In genomic region chr7:44531207-44531606, GRCm38 (mm10) we compare ENCODE assay signal across 28 mouse cellular contexts. TPM values are rescaled to one million over a fixed set of nuclear protein-coding genes. Genes with fewer than 3 reads are reported as not detected.
DNase-seq lines count a peak whose midpoint lies in the region; ATAC-seq and TF ChIP-seq lines count a peak whose summit lies in the region.
"Had no signal": no experiment of that assay in that cellular context is flagged by ENCODE, and none has a peak within 500 bp of the region (broad histone marks: within the 10 kb centered on the region; RNA-seq: fewer than 3 reads in every experiment).

No protein-coding gene starts in this region.

- peaks cover 7% of the 10 kb centered on the region for H3K4me1 ChIP-seq in limb, embryonic 14.5 days (ENCODE audit: control insufficient read depth, insufficient read depth, low read length)
- peaks cover 14% of the 10 kb centered on the region for H3K4me1 ChIP-seq in limb, embryonic 10.5 days
- peaks cover 45% of the 10 kb centered on the region; the same call in 1 of the 2 replicates for H3K4me1 ChIP-seq in spleen, adult 2 months (ENCODE audit: control insufficient read depth, insufficient read depth, insufficient read length)
- H3K4me1 ChIP-seq in forebrain, embryonic 11.5 days (replicated peaks; ENCODE audit: control insufficient read depth, insufficient read depth, low read length) = 0 out of 2 replicates have a peak, but pooled peaks cover 3% of the 10 kb centered on the region

- no peak for TF ChIP-seq CTCF in spleen, adult 2 months (IDR thresholded peaks at IDR 0.05; ENCODE audit: extremely low read depth, insufficient read depth, insufficient read length, insufficient replicate concordance)

- H3K4me3 ChIP-seq in limb, embryonic 14.5 days (replicated peaks; ENCODE audit: low read length) = no peak overlapping the region
- no peak overlapping the region for H3K4me3 ChIP-seq in limb, embryonic 10.5 days
- peak overlapping the region; percentile 64 for H3K4me3 ChIP-seq in spleen, adult 2 months (ENCODE audit: extremely low read depth, insufficient read depth, insufficient read length)
- H3K4me3 ChIP-seq in forebrain, embryonic 11.5 days (ENCODE audit: low read depth, low read length) = no peak overlapping the region
- H3K4me3 ChIP-seq: forebrain, embryonic 15.5 days; heart, adult 2 months; heart, embryonic 13.5 days had no signal

- no peak for DNase-seq in limb, embryonic 14.5 days (ENCODE audit: low spot score)
- no peak for DNase-seq in limb, embryonic 10.5 days (ENCODE audit: low spot score)
- DNase-seq in thymus, postnatal 4 days = peak; percentile 67
- DNase-seq in thymus, postnatal 25 days = no peak
- peak in 1 of 2 experiments; percentile 79 for DNase-seq in spleen, adult 2 months (ENCODE audit: low read depth in 1 of 2, low spot score in 2 of 2)
- DNase-seq in layer of hippocampus, adult 9-10 months (ENCODE audit: low spot score) = no peak
- DNase-seq in urinary bladder, postnatal 36 days (ENCODE audit: low spot score in 2 of 2) = no peak
- no peak for DNase-seq in forebrain, embryonic 11.5 days (ENCODE audit: low spot score)
- DNase-seq: adrenal gland, adult 8-10 months; cerebellum, adult 8-10 months; cerebellum, postnatal 25 days; heart, adult 2 months; kidney, adult 2 months; kidney, postnatal 36 days; layer of hippocampus, postnatal 36 days; lung, postnatal 36 days; right cerebral cortex, adult 18-20 months had no signal

- H3K27me3 ChIP-seq in limb, embryonic 14.5 days (ENCODE audit: control insufficient read depth, insufficient read depth, low read length) = peaks cover 11% of the 10 kb centered on the region
- H3K27me3 ChIP-seq in limb, embryonic 10.5 days (ENCODE audit: low read depth, poor library complexity, severe bottlenecking) = peaks cover 41% of the 10 kb centered on the region
- no peaks in the 10 kb centered on the region for H3K27me3 ChIP-seq in spleen, adult 2 months (ENCODE audit: control insufficient read depth, insufficient read depth, low read length)
- H3K27me3 ChIP-seq in forebrain, embryonic 11.5 days (ENCODE audit: control insufficient read depth, insufficient read depth, low read length) = no peaks in the 10 kb centered on the region
- H3K27me3 ChIP-seq: forebrain, embryonic 15.5 days had no signal

- H3K27ac ChIP-seq in limb, embryonic 14.5 days (replicated peaks; ENCODE audit: low read depth, low read length) = no peak overlapping the region
- no peak overlapping the region for H3K27ac ChIP-seq in limb, embryonic 10.5 days
- peak overlapping the region; percentile 96 for H3K27ac ChIP-seq in spleen, adult 2 months (ENCODE audit: insufficient read depth, low read length)
- H3K27ac ChIP-seq in forebrain, embryonic 11.5 days (ENCODE audit: low read depth, low read length) = no peak overlapping the region
- H3K27ac ChIP-seq: forebrain, embryonic 15.5 days; heart, adult 2 months; heart, embryonic 13.5 days had no signal

- H3K9me3 ChIP-seq in limb, embryonic 14.5 days (ENCODE audit: control insufficient read depth, low read length) = no peaks in the 10 kb centered on the region
- H3K9me3 ChIP-seq in limb, embryonic 10.5 days (replicated peaks) = no peaks in the 10 kb centered on the region
- H3K9me3 ChIP-seq in forebrain, embryonic 11.5 days (ENCODE audit: control insufficient read depth, low read length) = no peaks in the 10 kb centered on the region
- H3K9me3 ChIP-seq: forebrain, embryonic 15.5 days; heart, embryonic 13.5 days had no signal

- ATAC-seq in limb, embryonic 14.5 days (ENCODE audit: low FRiP score, low read depth) = no peak
- ATAC-seq in forebrain, embryonic 11.5 days (replicated peaks; ENCODE audit: low FRiP score) = no peak
- ATAC-seq: activated CD4-positive, CD25-positive, alpha-beta regulatory T cell, adult 4 months; forebrain, embryonic 15.5 days; hindbrain, embryonic 16.5 days; midbrain, embryonic 16.5 days had no signal

- peak overlapping the region; percentile 12; the same call in 1 of the 2 replicates for H3K9ac ChIP-seq in limb, embryonic 14.5 days (ENCODE audit: low read depth, low read length, severe bottlenecking)
- H3K9ac ChIP-seq in forebrain, embryonic 11.5 days (ENCODE audit: low read length) = no peak overlapping the region
- H3K9ac ChIP-seq: forebrain, embryonic 15.5 days; heart, embryonic 13.5 days had no signal

- WGBS in limb, embryonic 14.5 days = 47% methylated on average over 4 of the region's 5 CpGs
- 53% methylated on average over 5 of the region's 5 CpGs for WGBS in limb, embryonic 10.5 days
- 10% methylated on average over 5 of the region's 5 CpGs for WGBS in spleen, adult 2 months
- 54% methylated on average over 5 of the region's 5 CpGs for WGBS in forebrain, embryonic 11.5 days

- H3K4me2 ChIP-seq in limb, embryonic 14.5 days (replicated peaks; ENCODE audit: low read depth, low read length, severe bottlenecking) = no peak overlapping the region
- H3K4me2 ChIP-seq in forebrain, embryonic 11.5 days (ENCODE audit: low read depth, low read length, severe bottlenecking) = no peak overlapping the region
- H3K4me2 ChIP-seq: forebrain, embryonic 15.5 days; heart, embryonic 13.5 days; midbrain, embryonic 11.5 days had no signal

- H3K36me3 ChIP-seq in limb, embryonic 14.5 days (ENCODE audit: control insufficient read depth, insufficient read depth, low read length) = peaks cover 40% of the 10 kb centered on the region
- peaks cover 44% of the 10 kb centered on the region for H3K36me3 ChIP-seq in limb, embryonic 10.5 days
- H3K36me3 ChIP-seq in spleen, adult 2 months (ENCODE audit: control insufficient read depth, insufficient read depth, low read length) = peaks cover 24% of the 10 kb centered on the region
- H3K36me3 ChIP-seq in forebrain, embryonic 11.5 days (ENCODE audit: control insufficient read depth, insufficient read depth, low read length) = peaks cover 10% of the 10 kb centered on the region
- H3K36me3 ChIP-seq: forebrain, embryonic 15.5 days had no signal

- TF ChIP-seq POLR2A in limb, embryonic 14.5 days (IDR thresholded peaks at IDR 0.05; ENCODE audit: borderline replicate concordance, extremely low read depth, insufficient read depth, insufficient read length) = no peak
- peak; percentile 80 for TF ChIP-seq POLR2A in spleen, adult 2 months (IDR thresholded peaks at IDR 0.05; ENCODE audit: low read depth, low read length)

RNA-seq across cellular contexts. Expression of gene Spib, which starts 0.7 kb away (rescaled TPM):
- 1.1 and 1.5 TPM in 2 replicates for polyA plus RNA-seq in limb, embryonic 14.5 days (2012; rRNA removed)
- 0.43 and 0.59 TPM in 2 replicates for polyA plus RNA-seq in limb, embryonic 14.5 days (2014; fragmentation: Nextera tagmentation; extraction: Ambion mirVana)
- polyA plus RNA-seq in limb, embryonic 10.5 days (2016; fragmentation: Nextera tagmentation; extraction: Ambion mirVana) = 0.20 TPM in 1 of 2 replicates, not detected in the other
- 285 and 365 TPM in 2 replicates for polyA plus RNA-seq in spleen, adult 2 months (2012; rRNA removed)
- polyA plus RNA-seq in forebrain, embryonic 11.5 days (2014; fragmentation: Nextera tagmentation; extraction: Ambion mirVana) = 0.13 and 0.23 TPM in 2 replicates
- polyA plus RNA-seq: embryonic facial prominence, embryonic 11.5 days; forebrain, embryonic 15.5 days; hindbrain, embryonic 11.5 days; hindbrain, embryonic 16.5 days; midbrain, embryonic 11.5 days; midbrain, embryonic 16.5 days; neural tube, embryonic 11.5 days; stomach, embryonic 14.5 days had no signal

RNA-seq across cellular contexts. Expression of gene Mybpc2, which starts 6.8 kb away (rescaled TPM):
- polyA plus RNA-seq in limb, embryonic 14.5 days (2012; rRNA removed) = 0.03 TPM in 2 replicates
- 0.06 and 0.15 TPM in 2 replicates for polyA plus RNA-seq in limb, embryonic 14.5 days (2014; fragmentation: Nextera tagmentation; extraction: Ambion mirVana)
- 0.05 and 0.11 TPM in 2 replicates for polyA plus RNA-seq in limb, embryonic 10.5 days (2016; fragmentation: Nextera tagmentation; extraction: Ambion mirVana)
- polyA plus RNA-seq in spleen, adult 2 months (2012; rRNA removed) = 1.2 and 1.4 TPM in 2 replicates
- 0.23 TPM in 1 of 2 replicates, not detected in the other for polyA plus RNA-seq in forebrain, embryonic 11.5 days (2014; fragmentation: Nextera tagmentation; extraction: Ambion mirVana)
- polyA plus RNA-seq: activated CD4-positive, CD25-positive, alpha-beta regulatory T cell, adult 4 months; embryonic facial prominence, embryonic 11.5 days; liver, adult 2 months; midbrain, embryonic 11.5 days; neural tube, embryonic 11.5 days had no signal

RNA-seq across cellular contexts. Expression of gene Pold1, which starts 17.4 kb away (rescaled TPM):
- 102 and 133 TPM in 2 replicates for polyA plus RNA-seq in limb, embryonic 14.5 days (2012; rRNA removed)
- polyA plus RNA-seq in limb, embryonic 14.5 days (2014; fragmentation: Nextera tagmentation; extraction: Ambion mirVana) = 62.1 and 63.1 TPM in 2 replicates
- polyA plus RNA-seq in limb, embryonic 10.5 days (2016; fragmentation: Nextera tagmentation; extraction: Ambion mirVana) = 175 and 184 TPM in 2 replicates
- 118 and 121 TPM in 2 replicates for polyA plus RNA-seq in spleen, adult 2 months (2012; rRNA removed)
- polyA plus RNA-seq in forebrain, embryonic 11.5 days (2014; fragmentation: Nextera tagmentation; extraction: Ambion mirVana) = 124 and 133 TPM in 2 replicates

RNA-seq across cellular contexts. Expression of gene Nr1h2, which starts 22.5 kb away (rescaled TPM):
- 88.9 and 117 TPM in 2 replicates for polyA plus RNA-seq in limb, embryonic 14.5 days (2012; rRNA removed)
- polyA plus RNA-seq in limb, embryonic 14.5 days (2014; fragmentation: Nextera tagmentation; extraction: Ambion mirVana) = 63.8 and 75.9 TPM in 2 replicates
- polyA plus RNA-seq in limb, embryonic 10.5 days (2016; fragmentation: Nextera tagmentation; extraction: Ambion mirVana) = 74.5 and 82.2 TPM in 2 replicates
- polyA plus RNA-seq in spleen, adult 2 months (2012; rRNA removed) = 162 and 211 TPM in 2 replicates
- polyA plus RNA-seq in forebrain, embryonic 11.5 days (2014; fragmentation: Nextera tagmentation; extraction: Ambion mirVana) = 72.3 and 76.4 TPM in 2 replicates

RNA-seq across cellular contexts. Expression of gene Fam71e1, which starts 34.8 kb away (rescaled TPM):
- polyA plus RNA-seq in limb, embryonic 14.5 days (2012; rRNA removed) = 19.8 and 21.5 TPM in 2 replicates
- 12.2 and 13.6 TPM in 2 replicates for polyA plus RNA-seq in limb, embryonic 14.5 days (2014; fragmentation: Nextera tagmentation; extraction: Ambion mirVana)
- 10.6 and 16.5 TPM in 2 replicates for polyA plus RNA-seq in limb, embryonic 10.5 days (2016; fragmentation: Nextera tagmentation; extraction: Ambion mirVana)
- polyA plus RNA-seq in spleen, adult 2 months (2012; rRNA removed) = 5.1 and 7.3 TPM in 2 replicates
- polyA plus RNA-seq in forebrain, embryonic 11.5 days (2014; fragmentation: Nextera tagmentation; extraction: Ambion mirVana) = 22.3 and 25.3 TPM in 2 replicates

Comparison
In these comparisons a context has a peak if more than half of its experiments do, and no peak if none do; other contexts are left out.
1. RNA of gene Spib, which starts 0.7 kb away (polyA plus RNA-seq): 285 to 365 TPM in spleen, adult 2 months; 0.43 to 1.5 TPM in limb, embryonic 14.5 days, 0.13 to 0.23 TPM in forebrain, embryonic 11.5 days and 0.20 TPM in limb, embryonic 10.5 days; every median in the first group is over 100 times any median in the second.